In the genomic region with DNA sequence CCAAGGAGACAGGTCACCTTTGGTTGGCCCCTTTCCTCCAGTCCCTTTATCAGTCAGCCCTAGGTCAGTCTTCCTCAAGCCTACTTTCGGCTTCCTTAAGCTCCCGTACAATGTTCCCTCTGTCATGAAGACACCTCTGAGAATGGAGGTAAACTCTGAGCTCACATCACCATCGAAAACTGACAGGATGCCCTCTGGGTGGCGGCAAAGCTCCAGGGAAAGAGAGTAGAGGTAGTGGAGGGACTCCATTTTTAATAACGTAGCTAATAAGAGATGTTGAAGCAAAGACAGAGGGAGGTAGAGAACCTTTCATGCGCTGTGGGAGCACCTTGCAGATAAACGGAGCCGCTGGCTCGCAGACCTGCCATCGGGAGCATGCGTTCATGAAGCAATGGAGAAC, we compare ENCODE assay signal across 1 mouse cellular context.
TF ChIP-seq lines count a peak whose summit lies in the region.

No protein-coding gene starts in this region.

TF ChIP-seq in MEL, 35 proteins besides CTCF, POLR2A, EP300 and RAD21 (continued from another document):
- no peak for TF ChIP-seq BHLHE40 (IDR thresholded peaks at IDR 0.05; ENCODE audit: borderline replicate concordance, low read depth, low read length)
